Mouse (Mus musculus) neutrophil, adult 5-6 weeks (primary cell): ENCODE data around the gene Casp8. TPM values are rescaled to one million over a fixed set of nuclear protein-coding genes. Genes with fewer than 3 reads are reported as not detected.
"Not testable (repeated sequence)": the region's sequence is repeated elsewhere in the genome, so short reads cannot be mapped to it uniquely, and the experiment has no call there.

Experiments used
- ATAC-seq: fragments of 151-379, 151-347 bp; 2 replicates; pipeline ENCODE4 v1.8.0; 2017; ENCODE audit warnings: mild to moderate bottlenecking, moderate TSS enrichment; ENCODE audit not compliant: insufficient number of reproducible peaks, poor library complexity, low FRiP score, severe bottlenecking; ENCODE audit errors: extremely low read depth
- total RNA-seq: library from RNA; stranded (forward); fragments of 200-1000 nt; gene quantifications from 2 replicates; pipeline ENCODE4 v1.2.3, GENCODE M21; 2017

Casp8 gene
- total RNA-seq, 1 experiment from 2014 or later = 90.5 TPM

DNA sequence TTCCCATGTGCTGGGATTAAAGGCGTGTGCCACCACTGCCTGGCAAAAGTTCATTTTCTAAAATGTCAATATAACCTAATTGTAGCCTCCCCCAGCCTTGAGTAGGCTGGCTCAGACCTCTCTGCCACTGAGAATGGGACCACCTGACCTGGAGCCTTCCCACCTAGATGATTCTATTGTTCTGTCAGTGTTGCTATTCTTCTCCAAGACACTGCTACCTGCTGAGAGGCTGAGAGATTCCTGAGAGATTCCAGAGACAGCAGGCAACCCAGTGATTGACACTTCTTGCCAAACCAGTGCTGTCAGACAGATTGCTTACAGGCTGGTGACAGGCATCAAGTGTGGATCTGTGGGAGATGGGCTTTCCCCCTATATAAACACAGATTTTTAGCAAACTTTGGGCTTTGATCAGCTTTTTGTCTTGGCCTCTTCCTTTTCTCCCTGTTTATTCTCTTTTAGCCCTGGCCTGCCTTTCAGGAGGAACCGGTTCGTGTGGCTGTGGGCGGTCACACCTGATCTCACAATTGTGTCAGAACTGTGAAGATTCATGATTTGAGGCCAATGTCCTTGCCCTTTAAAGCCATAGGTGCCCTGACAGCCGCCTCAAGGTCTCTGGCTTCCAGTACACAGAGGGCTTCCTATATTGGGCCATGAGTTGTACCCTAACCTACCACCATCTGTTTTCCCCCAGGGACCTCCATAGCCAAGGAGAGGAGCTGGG is 94.8 kb downstream of the Casp8 start:
- ATAC-seq = no peak

GRCm38 (mm10) chr1:58890697-58891290 is 95.6 kb downstream of the Casp8 start:
- ATAC-seq = not testable (repeated sequence)

DNA sequence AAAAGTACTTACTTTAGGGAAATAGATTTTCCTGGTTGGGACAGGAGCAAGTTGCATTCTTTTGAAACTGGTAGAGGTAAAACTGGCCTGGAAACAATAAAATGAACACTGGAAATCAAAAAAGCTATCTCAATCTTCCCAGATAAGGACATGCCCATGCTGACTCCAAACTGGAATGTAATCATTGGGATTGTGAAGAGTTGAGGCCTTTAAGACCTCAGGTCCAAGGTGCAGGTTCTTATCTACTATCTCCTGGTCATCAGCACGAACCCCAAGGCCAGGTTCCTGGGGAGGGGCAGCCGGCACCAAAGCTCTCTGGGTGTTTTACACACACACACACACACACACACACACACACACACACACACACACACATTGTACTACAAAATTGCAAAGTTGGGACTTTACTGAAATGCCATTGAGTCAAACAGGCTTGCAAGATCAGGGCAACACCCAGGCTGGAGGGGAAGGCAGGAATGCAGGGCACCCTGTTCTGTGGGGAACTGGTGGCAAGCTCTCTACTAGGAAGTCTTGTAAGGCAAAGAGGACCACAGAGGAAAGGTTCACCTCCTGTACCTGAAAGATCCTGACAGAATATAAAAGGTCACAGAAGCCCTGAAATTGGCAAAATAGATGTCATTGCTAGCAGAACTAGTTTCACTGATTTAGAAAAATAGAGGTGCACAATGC is 96.5 kb downstream of the Casp8 start:
- ATAC-seq = not testable (repeated sequence)

GRCm38 (mm10) chr1:58892386-58892785 is 97.2 kb downstream of the Casp8 start:
- not testable (repeated sequence) for ATAC-seq

Other genes starting within 250 kb of the Casp8 start
- 12.9 and 22.0 TPM in 2 replicates for gene Fam126b, start 209.1 kb upstream of the Casp8 start, total RNA-seq
- 15.7 and 16.8 TPM in 2 replicates for gene Ndufb3, start 209.0 kb upstream of the Casp8 start, total RNA-seq
- 0.35 TPM in 1 of 2 replicates, not detected in the other for gene Als2cr12, start 99.4 kb upstream of the Casp8 start, total RNA-seq
- gene Cflar, start 83.9 kb upstream of the Casp8 start, total RNA-seq = 175 and 180 TPM in 2 replicates
- 61.7 and 72.7 TPM in 2 replicates for gene Trak2, start 178.1 kb downstream of the Casp8 start, total RNA-seq
- gene Stradb, start 178.1 kb downstream of the Casp8 start, total RNA-seq = 18.3 and 18.7 TPM in 2 replicates